Mouse (Mus musculus) effector memory CD4-positive, alpha-beta T cell, adult 7 months (primary cell): ENCODE data around the gene Oaz3. TPM values are rescaled to one million over a fixed set of nuclear protein-coding genes. Genes with fewer than 3 reads are reported as not detected.

Experiments used
- polyA plus RNA-seq: library from polyadenylated mRNA; unstranded; fragments of 100-300 nt; shearing (Covaris generic); gene quantifications from one replicate; pipeline ENCODE4 v1.2.1, GENCODE M21; 2017

Oaz3 gene
- polyA plus RNA-seq = 2.0 TPM

GRCm38 (mm10) chr3:94443597-94443964, at the start of gene Oaz3:
TSS of gene Oaz3 (minus strand) at chr3:94443915.

GRCm38 (mm10) chr3:94480291-94480884, 36.7 kb upstream of the Oaz3 start, which contains the start of gene Riiad1:
TSS of gene Riiad1 (minus strand) at chr3:94480341.

GRCm38 (mm10) chr3:94477981-94478422, 34.3 kb upstream of the Oaz3 start, which contains the start of gene Celf3:
TSS of gene Celf3 (plus strand) at chr3:94478295.

GRCm38 (mm10) chr3:94442951-94443596, 641 bp downstream of the Oaz3 start, which contains the start of gene Mrpl9:
TSS of gene Mrpl9 (plus strand) at chr3:94443318.

GRCm38 (mm10) chr3:94413031-94413679, 30.6 kb downstream of the Oaz3 start, which contains the start of gene Tdrkh:
TSS of gene Tdrkh (plus strand) at chr3:94413273.

GRCm38 (mm10) chr3:94398217-94398616, 45.5 kb downstream of the Oaz3 start, which contains the start of gene Lingo4:
TSS of gene Lingo4 (plus strand) at chr3:94398517.

Other genes starting within 250 kb of the Oaz3 start
- not detected for gene Gm5286, start 247.2 kb downstream of the Oaz3 start, polyA plus RNA-seq
- not detected for gene Gm4778, start 179.9 kb downstream of the Oaz3 start, polyA plus RNA-seq
- 2.7 TPM for gene Them4, start 133.8 kb downstream of the Oaz3 start, polyA plus RNA-seq
- gene Them5, start 101.8 kb downstream of the Oaz3 start, polyA plus RNA-seq = not detected
- gene C2cd4d, start 81.5 kb downstream of the Oaz3 start, polyA plus RNA-seq = not detected
- gene Rorc, start 71.1 kb downstream of the Oaz3 start, polyA plus RNA-seq = not detected
- not detected for gene Lingo4, start 45.4 kb downstream of the Oaz3 start, polyA plus RNA-seq
- gene Tdrkh, start 30.6 kb downstream of the Oaz3 start, polyA plus RNA-seq = 0.85 TPM
- 63.0 TPM for gene Mrpl9, start 597 bp downstream of the Oaz3 start, polyA plus RNA-seq
- gene Celf3, start 34.4 kb upstream of the Oaz3 start, polyA plus RNA-seq = 2.7 TPM
- gene Riiad1, start 36.4 kb upstream of the Oaz3 start, polyA plus RNA-seq = not detected
- gene Snx27, start 138.8 kb upstream of the Oaz3 start, polyA plus RNA-seq = 10.6 TPM
- not detected for gene Gm10972, start 199.2 kb upstream of the Oaz3 start, polyA plus RNA-seq
- gene Tuft1, start 215.0 kb upstream of the Oaz3 start, polyA plus RNA-seq = 3.3 TPM
- gene Selenbp2, start 249.6 kb upstream of the Oaz3 start, polyA plus RNA-seq = not detected